Mouse (Mus musculus): ENCODE data around the gene Tnfrsf1b.

The Tnfrsf1b gene

GRCm38 (mm10) chr4:145246173-145247011, at the start of gene Tnfrsf1b:
Gene Tnfrsf1b, minus strand, starts transcription at chr4:145246870.
- in situ Hi-C loops (cut with MseI, MboI) = no loop called here

- in situ Hi-C loops (cut with MseI, MboI) = loop anchor here in 1 of 2 experiments (10.0 kb wide), 1 partner anchor 411 kb away; no protein-coding TSS in a partner anchor
These were observed 49.1 kb upstream of the Tnfrsf1b start for GRCm38 (mm10) chr4:145295589-145296300.

- in situ Hi-C loops (cut with MseI, MboI) = loop anchor here in 1 of 2 experiments (10.0 kb wide), 1 partner anchor 410 kb away; no protein-coding TSS in a partner anchor
These were observed 47.9 kb upstream of the Tnfrsf1b start for GRCm38 (mm10) chr4:145294588-145294987.

- in situ Hi-C loops (cut with MseI, MboI) = loop anchor here in 1 of 2 experiments (5.0 kb wide), 1 partner anchor 74 kb away; no protein-coding TSS in a partner anchor
These were observed 39.9 kb upstream of the Tnfrsf1b start for GRCm38 (mm10) chr4:145286369-145287120.

GRCm38 (mm10) chr4:145284675-145285074, 38.0 kb upstream of the Tnfrsf1b start:
- in situ Hi-C loops (cut with MseI, MboI) = loop anchor here in 1 of 2 experiments (5.0 kb wide), 1 partner anchor 72 kb away; no protein-coding TSS in a partner anchor

GRCm38 (mm10) chr4:145283441-145283840, 36.8 kb upstream of the Tnfrsf1b start:
- in situ Hi-C loops (cut with MseI, MboI) = no loop called here

- in situ Hi-C loops (cut with MseI, MboI) = no loop called here
These were observed 34.3 kb upstream of the Tnfrsf1b start for GRCm38 (mm10) chr4:145280966-145281365.

GRCm38 (mm10) chr4:145278724-145279370, 32.2 kb upstream of the Tnfrsf1b start:
- in situ Hi-C loops (cut with MseI, MboI) = no loop called here

GRCm38 (mm10) chr4:145278231-145278630, 31.6 kb upstream of the Tnfrsf1b start:
- in situ Hi-C loops (cut with MseI, MboI) = no loop called here

- in situ Hi-C loops (cut with MseI, MboI) = no loop called here
These were observed 29.9 kb upstream of the Tnfrsf1b start for GRCm38 (mm10) chr4:145276368-145277249.

- in situ Hi-C loops (cut with MseI, MboI) = loop anchor here in 1 of 2 experiments (5.0 kb wide), 1 partner anchor 63 kb away; no protein-coding TSS in a partner anchor
These were observed 28.2 kb upstream of the Tnfrsf1b start for GRCm38 (mm10) chr4:145274887-145275286.

- in situ Hi-C loops (cut with MseI, MboI) = loop anchor here in 1 of 2 experiments (5.0 kb wide), 1 partner anchor 62 kb away; no protein-coding TSS in a partner anchor
These were observed 27.3 kb upstream of the Tnfrsf1b start for GRCm38 (mm10) chr4:145273923-145274322.

- in situ Hi-C loops (cut with MseI, MboI) = loop anchor here in 1 of 2 experiments (5.0 kb wide), 1 partner anchor 60 kb away; no protein-coding TSS in a partner anchor
These were observed 26.1 kb upstream of the Tnfrsf1b start for GRCm38 (mm10) chr4:145272763-145273162.

GRCm38 (mm10) chr4:145271634-145272033, 25.0 kb upstream of the Tnfrsf1b start:
- in situ Hi-C loops (cut with MseI, MboI) = loop anchor here in 1 of 2 experiments (5.0 kb wide), 1 partner anchor 59 kb away; no protein-coding TSS in a partner anchor

- in situ Hi-C loops (cut with MseI, MboI) = loop anchor here in 1 of 2 experiments (5.0 kb wide), 1 partner anchor 58 kb away; no protein-coding TSS in a partner anchor
These were observed 23.5 kb upstream of the Tnfrsf1b start for GRCm38 (mm10) chr4:145270136-145270535.

GRCm38 (mm10) chr4:145267631-145268110, 21.0 kb upstream of the Tnfrsf1b start:
- in situ Hi-C loops (cut with MseI, MboI) = no loop called here

GRCm38 (mm10) chr4:145266505-145266904, 19.8 kb upstream of the Tnfrsf1b start:
- in situ Hi-C loops (cut with MseI, MboI) = no loop called here

- in situ Hi-C loops (cut with MseI, MboI) = no loop called here
These were observed 18.1 kb upstream of the Tnfrsf1b start for GRCm38 (mm10) chr4:145264761-145265160.

GRCm38 (mm10) chr4:145263583-145263982, 16.9 kb upstream of the Tnfrsf1b start:
- in situ Hi-C loops (cut with MseI, MboI) = no loop called here

Measured in mouse trophoblast stem cell (cell line).